Mouse (Mus musculus): Measurements from ENCODE around the gene Fam219a.

GRCm38 (mm10) chr4:41568682-41569410 is 492 bp downstream of the Fam219a start:
- TF ChIP-seq CTCF (conservative IDR thresholded peaks at IDR 0.05; ENCODE audit: low read length) (no peak), POU5F1 (IDR thresholded peaks at IDR 0.05; ENCODE audit: borderline replicate concordance, low read length) (no peak)

All from E14TG2a.4 (cell line).